Mouse (Mus musculus): ENCODE data around the gene Ins2. TPM values are rescaled to one million over a fixed set of nuclear protein-coding genes. Genes with fewer than 3 reads are reported as not detected.
A peak's percentile ranks its signal among the peaks of the same experiment; 100 is the strongest.

Gene Ins2
- polyA plus RNA-seq, 1 experiment from 2014 or later, result 199 TPM

MicroRNAs within 50 kb of the gene (microRNA counts, 519-probe panel; counts per million panel counts)
- microRNA mmu-miR-483, result 2,300 counts per million, percentile 20 among the panel's probes with 10 or more counts

Small RNA genes lying within 50 kb of the gene (microRNA-seq; reads per million reads assigned to microRNA genes)
- gene Mir483, result 2,546 reads per million, percentile 85 among the genes with 10 or more reads in this experiment

Other genes starting within 250 kb of the Ins2 start
- gene Tnnt3, start 244.5 kb downstream of the Ins2 start, polyA plus RNA-seq (2014; fragmentation: Nextera tagmentation; extraction: Ambion mirVana), result 1.5 and 2.4 TPM in 2 replicates
- 36.1 and 45.8 TPM in 2 replicates for gene Mrpl23, start 210.7 kb downstream of the Ins2 start, polyA plus RNA-seq (2014; fragmentation: Nextera tagmentation; extraction: Ambion mirVana)
- gene Igf2, start 76.6 kb downstream of the Ins2 start, polyA plus RNA-seq (2014; fragmentation: Nextera tagmentation; extraction: Ambion mirVana), result 960 and 1,030 TPM in 2 replicates
- gene Gm49394, start 73.4 kb downstream of the Ins2 start, polyA plus RNA-seq (2014; fragmentation: Nextera tagmentation; extraction: Ambion mirVana), result 0.13 and 0.24 TPM in 2 replicates
- gene Th, start 187.7 kb upstream of the Ins2 start, polyA plus RNA-seq (2014; fragmentation: Nextera tagmentation; extraction: Ambion mirVana), result 1.1 and 1.4 TPM in 2 replicates
- gene Ascl2, start 225.9 kb upstream of the Ins2 start, polyA plus RNA-seq (2014; fragmentation: Nextera tagmentation; extraction: Ambion mirVana), result 11.3 and 13.9 TPM in 2 replicates